Mouse (Mus musculus) retina, embryonic 14.5 days (tissue): ENCODE measurements around the gene Wnt9b.

Source experiments
- DNase-seq: peaks from one replicate; pipeline ENCODE4 v3.0.0-alpha.2; 2015; ENCODE audit warnings: low spot score

The Wnt9b gene

DNA sequence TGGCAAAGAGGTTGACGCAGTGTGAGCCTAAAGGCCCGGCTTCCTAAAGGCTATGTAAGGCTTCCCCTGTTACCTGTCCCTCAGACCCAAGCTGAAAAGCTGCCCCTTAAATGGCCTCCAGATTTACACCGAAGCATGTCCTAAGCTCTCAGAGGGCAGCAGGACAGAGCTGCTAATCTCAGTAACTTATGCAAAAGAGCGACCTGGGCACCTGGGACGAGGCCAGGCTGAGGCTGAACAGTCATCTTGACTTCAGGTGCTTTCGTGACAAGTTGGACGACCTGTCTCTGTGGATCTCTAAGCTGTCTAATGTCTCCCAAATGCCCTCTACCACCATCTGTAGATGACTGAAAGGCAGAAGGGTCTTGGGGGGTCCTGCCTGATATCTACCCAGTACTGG, 17.3 kb downstream of the Wnt9b start:
- DNase-seq = no peak

DNA sequence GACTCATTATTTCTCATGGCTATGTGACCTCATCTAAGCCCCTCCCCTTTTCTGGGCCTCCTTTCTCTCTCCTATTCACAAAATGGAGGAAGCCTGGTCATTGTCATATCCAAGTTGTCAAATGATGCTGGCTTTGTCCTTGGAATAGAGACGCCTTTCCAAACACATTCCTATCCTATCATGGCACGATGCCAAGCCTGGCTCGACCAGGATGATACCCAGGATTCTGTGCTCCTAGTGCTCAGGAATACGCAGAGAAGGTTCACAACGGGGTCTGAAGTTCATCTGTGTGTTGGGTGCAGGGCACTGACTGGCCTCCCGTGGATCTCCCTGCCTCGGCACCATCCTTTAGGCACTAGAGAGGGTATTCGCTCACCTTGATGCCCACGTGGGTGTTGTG, 18.0 kb downstream of the Wnt9b start:
- DNase-seq = no peak

DNA sequence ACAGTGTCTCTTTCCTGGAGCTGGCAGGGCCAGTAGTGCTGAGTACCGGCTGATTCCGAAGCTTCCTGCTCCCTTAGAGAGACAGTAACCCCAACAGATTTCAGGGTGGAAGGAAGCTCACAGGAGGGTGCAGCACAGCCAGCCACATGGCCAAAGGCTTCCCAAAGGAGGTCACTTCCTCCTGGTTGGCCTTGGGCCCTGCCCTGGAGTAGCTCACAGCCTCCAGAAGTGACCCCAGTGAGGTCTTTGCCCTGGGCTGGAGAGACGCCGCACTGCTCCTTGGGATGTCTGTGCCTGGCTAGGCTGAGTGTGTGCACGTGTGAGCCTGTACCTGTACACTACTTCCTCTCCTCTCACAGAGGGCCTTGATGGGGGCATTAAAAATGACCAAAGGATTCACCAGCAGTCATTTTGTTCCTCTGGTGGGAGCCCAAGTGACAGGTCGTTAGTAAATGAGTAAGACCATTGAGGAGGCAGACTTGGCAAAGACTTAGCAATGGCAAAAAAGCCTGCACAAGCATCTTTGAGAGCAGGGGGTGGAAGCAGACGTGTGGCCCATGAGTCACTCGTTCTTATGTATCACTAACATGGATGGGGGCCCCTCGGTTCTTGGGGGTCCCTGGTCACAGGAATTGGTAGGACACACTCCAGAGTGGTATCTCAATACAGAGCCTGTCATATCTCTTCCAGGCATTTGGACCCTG, 20.2 kb downstream of the Wnt9b start:
- DNase-seq = no peak

DNA sequence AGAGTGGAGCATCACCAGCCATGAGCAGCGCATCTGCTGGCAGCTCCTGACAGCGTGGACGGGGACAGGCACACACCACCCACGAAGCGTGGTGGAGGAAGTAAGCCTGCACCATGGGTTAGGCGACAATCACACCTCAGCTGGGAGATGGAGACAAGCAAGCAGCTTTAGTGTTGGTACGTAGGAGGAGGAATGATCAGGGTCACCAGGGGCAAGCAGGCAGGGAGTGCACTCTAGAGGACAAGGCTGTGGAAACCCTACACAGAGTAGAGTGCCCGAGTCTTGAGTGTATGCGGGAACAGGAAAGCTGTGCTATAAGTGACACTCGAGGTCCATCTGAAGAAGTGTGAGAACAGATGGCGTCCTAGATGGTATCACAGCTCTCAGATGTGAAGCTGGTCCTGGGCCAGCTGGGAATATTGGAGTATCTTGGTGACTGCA, 25.3 kb downstream of the Wnt9b start:
- no peak for DNase-seq

DNA sequence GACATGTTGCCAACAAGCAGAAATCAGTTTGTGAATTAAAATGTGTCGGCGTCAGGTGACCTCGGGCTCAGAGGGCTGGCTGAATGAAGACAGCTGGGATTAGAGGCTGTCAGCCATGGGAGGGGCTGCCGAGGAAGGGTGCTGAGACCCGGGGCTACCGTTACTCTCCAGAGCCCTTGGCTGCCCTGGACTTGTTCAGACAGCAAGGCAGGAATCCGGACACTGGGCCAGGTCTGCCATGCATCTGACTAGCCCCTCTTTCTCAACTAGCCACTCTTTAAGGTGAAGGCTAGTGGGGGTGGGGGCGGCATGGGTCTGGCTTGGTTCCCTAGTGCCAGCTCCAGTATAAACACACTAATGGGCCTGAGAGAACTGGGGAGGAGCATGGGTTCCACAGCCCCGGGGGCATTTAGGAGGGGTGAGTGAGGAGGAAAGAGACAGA, 27.6 kb downstream of the Wnt9b start:
- peak; percentile 37 for DNase-seq

DNA sequence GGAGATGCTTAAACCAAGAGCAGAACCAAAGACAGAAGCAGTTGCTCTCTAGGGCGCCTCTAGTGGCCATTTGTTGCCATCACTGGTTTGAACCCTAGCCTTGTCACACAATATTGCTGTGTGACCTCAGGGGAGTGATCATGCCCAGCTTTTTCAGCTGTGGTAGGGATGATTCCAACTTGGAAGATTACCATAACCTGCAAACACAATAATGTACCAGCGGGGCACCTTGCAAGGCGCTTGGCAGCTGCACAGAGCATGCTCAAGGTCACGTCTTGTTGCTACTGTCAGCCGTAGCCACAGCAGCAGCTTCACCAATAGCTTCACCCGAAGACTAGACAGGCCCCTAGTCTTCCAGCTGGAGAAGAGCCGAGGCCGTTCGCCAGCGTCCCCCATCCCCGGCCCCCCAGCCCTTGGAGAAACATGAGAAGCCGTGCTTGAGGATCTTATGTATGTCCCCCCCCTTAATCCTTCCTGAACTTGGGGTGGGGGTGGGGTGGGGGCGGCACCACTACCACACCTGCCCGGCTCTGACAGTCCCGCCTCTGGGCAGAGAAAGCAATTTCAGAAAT, 28.1 kb downstream of the Wnt9b start:
- DNase-seq = peak; percentile 81

DNA sequence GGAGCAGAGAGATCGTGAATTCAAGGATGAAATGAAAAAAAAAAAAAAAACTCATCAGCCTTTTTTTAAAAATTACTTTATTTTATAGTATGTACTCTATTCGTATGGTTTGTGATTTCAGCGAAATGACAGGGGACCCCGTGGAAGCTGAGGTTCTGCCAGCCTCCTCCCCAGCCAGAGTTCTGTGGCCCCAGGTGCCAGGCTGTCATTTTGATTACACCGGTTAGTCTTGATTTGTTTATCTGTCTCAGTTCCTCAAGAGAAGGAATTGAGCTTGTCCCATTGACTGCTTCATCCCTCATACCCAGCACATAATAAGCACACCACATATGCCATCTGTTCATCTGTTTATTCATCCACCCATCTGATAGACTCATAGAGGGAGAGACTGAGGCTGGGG, 30.2 kb downstream of the Wnt9b start:
- peak; percentile 28 for DNase-seq

DNA sequence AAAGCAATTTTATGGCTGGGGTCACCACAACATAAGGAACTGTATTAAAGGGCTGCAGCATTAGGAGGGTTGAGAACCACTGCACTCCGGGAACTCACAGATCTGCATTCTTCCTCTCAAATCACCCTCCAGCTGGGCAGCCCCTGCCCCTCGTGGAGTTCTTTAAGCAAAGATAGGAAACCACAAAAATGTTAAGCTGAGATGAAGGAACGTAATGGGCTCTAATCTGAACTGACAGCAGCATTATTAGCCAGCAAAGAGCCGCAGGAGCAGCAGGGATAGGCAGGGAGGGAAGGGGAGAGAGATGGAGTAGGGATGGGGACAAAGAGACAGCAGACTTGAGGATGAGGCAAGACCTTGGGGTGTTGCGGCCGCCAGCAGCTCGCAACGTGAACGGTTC, 32.6 kb downstream of the Wnt9b start:
- peak; percentile 29 for DNase-seq

DNA sequence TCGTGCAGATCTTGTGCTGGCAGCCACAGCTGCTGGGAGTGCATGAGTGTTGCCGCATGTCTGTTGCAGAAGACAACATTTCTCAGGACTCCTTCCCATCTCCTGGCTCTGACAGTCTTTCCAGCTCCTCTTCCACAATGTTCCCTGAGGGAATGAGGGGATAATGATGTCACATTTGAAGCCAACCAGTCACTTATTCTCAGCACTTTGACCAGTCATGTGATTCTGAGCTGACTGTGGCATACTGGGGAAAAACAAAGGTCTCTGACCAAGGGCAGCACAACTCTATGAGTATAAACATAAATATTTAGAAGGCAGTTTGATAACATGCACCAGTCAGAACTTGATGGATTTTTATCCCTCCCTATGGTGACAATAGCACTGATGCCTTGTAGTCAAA, 35.5 kb downstream of the Wnt9b start:
- DNase-seq = no peak

DNA sequence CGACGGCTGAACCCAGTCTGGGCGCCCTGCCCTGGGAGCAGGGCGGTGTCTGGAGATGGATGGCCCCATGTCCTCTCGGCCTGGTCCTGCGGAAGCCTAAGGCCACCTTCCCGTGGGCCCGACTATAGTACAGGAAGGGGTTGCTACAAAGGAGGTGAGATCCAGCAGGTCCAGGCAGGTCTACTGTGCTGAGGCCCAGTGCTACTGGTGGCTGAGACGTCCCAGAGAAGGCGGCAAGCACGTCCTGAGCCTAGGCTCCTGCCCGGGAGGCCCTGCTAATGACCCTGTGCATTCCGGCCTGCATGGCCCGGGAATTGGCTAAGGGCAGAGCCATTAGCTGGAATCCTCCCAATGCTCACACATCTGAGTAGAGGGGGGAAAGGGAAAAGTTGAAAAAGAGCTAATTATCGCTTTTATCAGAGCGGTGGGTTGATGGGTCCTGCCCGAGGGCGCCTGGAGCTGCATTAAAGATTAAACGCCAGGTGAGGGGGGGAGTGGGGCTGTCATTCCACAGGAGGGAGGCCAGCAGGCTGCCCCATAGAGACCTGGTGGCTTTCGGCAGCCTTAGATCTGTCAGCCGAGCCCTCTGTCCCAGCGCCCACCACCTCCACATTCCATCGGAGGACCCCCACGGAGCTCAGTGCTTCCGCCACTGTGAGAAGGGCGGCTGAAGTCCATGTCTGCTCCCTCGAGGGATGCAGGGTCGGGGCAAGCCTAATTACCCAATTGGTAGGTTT, 37.6 kb downstream of the Wnt9b start:
- no peak for DNase-seq

DNA sequence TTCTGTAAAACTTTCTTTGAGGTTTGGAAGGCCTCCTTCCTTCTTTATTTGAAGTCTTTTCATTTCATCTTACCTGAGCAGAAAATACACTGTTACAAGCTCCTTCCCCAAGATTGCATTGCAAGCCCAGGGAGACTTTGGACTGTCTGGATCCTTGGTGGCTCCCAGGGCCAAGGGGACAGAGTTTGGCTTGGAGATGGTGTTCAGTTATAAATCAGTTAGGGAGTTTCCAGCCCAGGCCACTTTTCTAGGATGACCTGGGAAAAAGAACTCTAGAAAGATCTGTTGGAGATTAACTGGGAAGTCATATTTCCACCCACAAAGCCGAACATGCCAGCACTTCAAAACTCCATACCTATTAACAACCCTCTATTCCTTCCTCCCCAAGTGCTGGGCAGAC, 39.6 kb downstream of the Wnt9b start:
- no peak for DNase-seq

DNA sequence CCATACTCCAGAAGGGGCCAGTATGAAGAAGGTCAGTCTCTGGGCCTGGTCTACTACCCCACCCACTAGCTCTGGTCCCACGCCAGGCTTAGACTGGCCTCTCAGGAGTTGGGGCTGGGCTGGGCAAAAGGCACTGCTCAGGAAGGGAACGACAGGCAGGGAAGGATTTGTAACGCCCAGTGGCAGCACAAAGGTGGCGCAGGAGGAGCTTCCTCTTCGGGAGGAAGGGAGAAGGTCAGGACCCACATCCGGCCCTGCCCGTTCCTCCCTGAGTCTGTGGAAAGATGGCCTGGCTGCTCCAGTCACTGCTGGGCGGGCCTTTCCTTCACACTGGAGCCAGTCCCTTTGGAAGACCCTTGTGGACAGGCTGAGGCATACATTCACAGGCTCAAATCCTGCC, 42.6 kb downstream of the Wnt9b start:
- no peak for DNase-seq

DNA sequence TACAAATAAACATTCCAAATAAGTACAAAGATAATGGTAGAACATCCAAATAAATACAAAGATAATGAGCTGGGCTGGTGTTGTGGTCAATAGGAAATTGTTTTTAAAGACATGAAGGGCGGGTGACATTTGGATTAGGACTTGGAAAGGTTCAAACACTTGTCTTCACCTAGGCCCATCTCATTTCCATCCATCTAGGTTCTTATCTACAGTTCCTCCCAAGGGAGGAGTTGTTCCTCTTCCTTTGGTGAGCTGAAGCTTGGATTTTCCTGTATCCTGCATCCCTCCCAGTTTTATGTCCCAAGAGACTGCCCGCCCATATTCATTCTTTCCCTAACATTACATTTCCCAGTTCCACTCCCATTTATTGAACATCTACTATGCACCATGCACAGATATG, 51.4 kb downstream of the Wnt9b start:
- no peak for DNase-seq

DNA sequence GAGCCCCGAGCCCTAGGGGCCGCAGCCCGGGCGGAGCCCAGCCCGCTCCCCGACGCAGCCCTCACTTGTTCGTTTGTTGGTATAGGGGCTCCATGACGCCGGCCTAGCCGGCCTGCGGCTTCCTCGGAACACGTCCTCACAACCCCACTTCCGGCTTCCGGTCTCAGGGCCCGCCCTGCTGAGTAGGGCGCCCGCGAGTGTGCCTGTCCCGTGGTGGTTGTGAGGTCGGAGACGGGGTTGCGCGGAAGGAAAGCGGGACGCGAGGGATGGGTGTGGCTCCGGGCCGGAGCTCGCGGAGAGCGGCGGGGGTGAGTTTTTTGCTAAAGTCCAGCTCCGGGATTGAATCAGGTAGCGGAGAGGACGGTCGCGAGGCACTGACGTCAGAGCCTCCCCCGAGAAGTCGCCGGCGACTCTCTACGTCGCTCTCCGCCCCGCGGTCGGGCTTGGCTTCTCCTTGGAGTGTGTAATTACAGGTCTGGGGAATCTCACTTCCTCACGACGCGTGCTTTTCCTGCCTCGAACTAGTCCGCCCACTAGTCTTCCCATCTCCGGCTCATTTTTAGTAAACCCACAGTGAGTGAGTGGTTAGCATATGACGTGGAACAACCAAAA, 52.0 kb downstream of the Wnt9b start, which contains the start of gene Gosr2:
Gene Gosr2 (minus strand): TSS at position 334 of the 612 bp plus-strand sequence.
- DNase-seq = peak; percentile 89

DNA sequence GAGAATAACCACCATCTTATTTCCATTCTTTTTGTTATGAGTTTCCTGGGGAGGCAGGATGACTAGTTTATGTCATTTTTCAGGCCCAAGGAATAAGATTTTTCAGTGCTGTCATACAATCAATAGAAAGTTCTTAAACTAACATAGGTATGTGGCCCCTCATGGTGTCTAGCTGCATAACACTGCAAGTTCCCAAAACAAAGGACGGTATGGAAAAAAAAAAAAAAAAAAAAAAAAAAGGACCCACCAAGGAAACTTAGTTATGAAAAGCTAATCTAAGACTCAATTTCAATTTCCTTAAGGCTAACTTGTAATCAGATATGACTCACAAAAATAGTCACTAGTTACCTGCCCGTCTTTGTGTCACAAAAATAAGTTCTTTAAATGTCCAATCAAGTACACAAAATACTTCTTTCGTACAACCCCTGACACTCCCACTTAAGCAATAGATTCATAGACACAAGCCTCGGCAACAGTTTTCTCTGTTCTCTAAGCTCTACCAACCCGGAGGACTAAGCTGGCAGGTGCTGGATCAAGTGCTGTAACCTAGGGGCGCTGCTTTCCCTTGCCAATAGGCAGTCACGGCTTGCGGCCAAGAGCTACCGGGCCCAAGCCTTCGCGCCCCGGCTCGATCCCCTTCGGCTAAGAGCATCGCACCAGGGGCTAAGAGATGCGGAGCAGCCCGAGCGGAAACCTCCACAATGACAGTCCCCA, 52.6 kb downstream of the Wnt9b start:
- no peak for DNase-seq

DNA sequence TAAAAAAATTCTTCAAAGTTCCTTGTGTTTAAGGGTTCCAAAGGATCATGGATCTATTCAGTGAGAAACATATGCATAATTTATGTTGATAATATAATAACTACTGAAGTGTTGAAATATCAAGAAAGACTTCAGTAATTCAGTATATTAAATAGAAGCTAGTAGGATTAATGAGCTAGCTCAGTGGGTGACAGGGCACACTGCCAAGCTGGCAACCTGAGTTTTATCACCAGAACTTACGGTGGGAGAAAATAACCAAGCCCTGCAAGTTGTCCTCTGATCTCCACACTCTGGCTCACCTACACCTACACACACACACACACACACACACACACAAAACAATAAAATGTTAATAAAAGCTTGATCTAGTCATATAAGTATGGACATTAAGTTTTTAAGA, 56.4 kb downstream of the Wnt9b start:
- no peak for DNase-seq

DNA sequence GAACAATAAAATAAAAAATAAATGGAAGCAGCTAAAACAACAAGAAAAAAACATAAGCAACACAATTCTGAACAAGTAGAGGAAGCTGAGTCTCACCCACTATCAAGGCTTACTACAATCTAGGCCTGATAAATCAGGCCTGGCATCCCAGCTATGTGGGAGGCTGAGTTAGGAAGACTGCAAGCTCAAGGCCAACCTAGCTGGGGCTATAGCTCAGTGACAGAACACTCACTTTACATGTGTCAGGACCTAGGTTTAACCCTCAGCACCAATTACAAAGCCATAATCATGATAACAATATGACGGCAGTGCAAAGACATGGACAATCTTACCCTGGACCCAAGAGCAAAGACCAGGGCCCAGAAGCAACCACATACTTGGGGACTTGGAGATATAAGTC, 58.6 kb downstream of the Wnt9b start:
- no peak for DNase-seq

DNA sequence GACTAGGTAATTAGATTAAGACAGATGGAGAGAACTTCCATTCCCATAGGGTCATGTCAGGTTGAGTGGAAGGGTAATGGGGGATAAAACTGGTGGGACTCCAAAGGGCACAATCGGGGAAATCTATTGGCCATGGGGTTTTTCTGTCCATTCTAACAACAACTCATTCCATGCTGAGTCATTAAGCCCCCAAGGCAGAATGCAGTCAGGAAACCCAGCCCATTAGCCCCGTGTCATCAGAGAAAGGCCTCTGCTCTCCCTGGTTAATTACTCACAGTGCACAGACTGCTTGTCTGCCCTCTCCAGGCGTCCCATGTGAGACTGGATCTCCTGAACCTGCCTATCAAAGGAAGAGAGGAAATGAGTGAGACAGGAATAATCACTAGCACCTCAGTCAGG, 60.6 kb downstream of the Wnt9b start:
- peak; percentile 9 for DNase-seq

DNA sequence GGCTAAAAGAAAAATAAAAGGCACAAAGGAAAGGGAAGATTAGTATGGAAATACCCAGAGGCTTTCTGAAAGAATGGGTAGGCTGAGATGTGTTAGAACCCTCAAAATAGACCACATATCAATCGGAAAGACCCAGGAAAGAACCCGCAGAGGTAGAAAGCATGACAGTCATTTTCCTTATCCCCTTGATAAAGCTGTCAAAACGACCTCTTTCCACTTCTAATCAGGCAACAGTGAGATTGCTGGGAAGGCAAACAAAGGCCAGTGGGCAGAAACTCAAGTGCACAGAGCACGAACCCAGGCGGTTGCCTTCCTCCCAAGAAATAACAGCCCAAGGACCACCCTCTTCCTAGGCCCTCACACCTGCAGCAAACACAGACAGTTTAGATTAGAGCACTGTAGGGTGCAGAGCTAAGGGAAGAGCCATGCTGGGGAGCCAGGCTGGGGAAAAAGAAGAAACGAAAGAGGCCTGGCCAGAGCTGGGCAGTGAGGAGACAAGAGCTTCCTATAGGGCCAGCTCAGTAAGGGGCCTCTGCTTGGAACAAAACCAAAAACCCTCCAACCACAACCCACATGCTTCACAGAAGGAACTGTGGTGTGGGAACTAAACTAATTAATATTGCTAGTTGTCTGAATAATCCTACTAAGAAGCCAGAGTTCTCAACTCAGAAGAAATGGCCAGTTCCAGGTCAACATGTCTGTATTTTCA, 61.2 kb downstream of the Wnt9b start:
- DNase-seq = no peak

DNA sequence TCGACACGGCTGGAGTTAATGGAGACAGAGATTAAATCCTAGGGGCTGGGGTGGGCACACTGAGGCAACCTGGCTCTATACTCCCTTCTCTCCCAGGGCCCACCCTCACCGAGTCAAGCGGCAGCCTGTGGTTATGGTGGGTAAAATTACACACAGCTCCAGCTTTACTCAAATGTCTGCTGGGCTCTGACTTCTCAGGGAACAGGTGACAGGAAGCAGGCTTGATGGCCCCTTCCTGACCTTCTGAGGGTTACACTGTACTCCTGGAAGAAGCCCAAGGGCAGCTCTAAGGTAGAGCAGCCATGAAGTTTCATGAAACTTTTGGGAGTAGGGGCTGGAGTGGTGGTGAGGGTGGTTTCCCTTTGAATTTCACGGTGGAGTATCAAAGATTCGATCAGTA, 62.9 kb downstream of the Wnt9b start:
- no peak for DNase-seq

DNA sequence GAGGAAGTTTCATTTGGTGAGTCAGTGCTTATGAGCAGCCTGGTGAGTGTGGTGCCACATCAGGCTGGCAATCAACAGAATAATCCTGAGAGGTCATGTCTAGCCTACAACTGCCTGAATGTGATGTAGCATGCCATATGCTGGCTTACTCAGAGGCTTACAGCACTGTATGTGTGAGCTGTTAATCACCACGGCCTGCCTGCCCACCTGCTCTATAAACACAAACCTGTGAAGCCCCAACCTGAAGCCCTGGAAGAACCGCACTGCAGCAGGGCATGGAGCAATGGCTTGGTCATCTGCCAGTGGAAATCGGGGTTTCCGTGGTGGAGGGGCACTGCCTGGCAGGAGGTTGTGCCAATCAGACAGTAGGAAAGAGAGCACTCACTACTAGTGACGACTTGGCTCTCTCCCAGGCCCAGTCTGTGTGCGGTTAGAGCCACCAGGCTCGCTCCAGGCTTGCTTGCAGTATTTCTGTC, 64.3 kb downstream of the Wnt9b start:
- DNase-seq = no peak
